Mouse (Mus musculus) C2C12 (cell line): ENCODE results near the gene Prdm10. TPM values are rescaled to one million over a fixed set of nuclear protein-coding genes. Genes with fewer than 3 reads are reported as not detected.

Experiments used
- H3K27me3 ChIP-seq: one replicate; pipeline ENCODE4 v1.6.1; 2011; ENCODE audit not compliant: control insufficient read depth, insufficient read depth, insufficient read length
- H3K36me3 ChIP-seq: one replicate; pipeline ENCODE4 v1.6.1; 2011; ENCODE audit not compliant: control insufficient read depth, insufficient read depth
- H3K4me3 ChIP-seq: one replicate; pipeline ENCODE4 v1.5.1; 2011; ENCODE audit warnings: mild to moderate bottlenecking, control low read depth; ENCODE audit not compliant: poor library complexity, insufficient read depth, severe bottlenecking
- H3K79me2 ChIP-seq: one replicate; pipeline ENCODE4 v1.6.1; 2011; ENCODE audit not compliant: control insufficient read depth, insufficient read depth
- H3K79me3 ChIP-seq: one replicate; pipeline ENCODE4 v1.6.1; 2011; ENCODE audit warnings: low read depth, control low read depth
- H3ac ChIP-seq: one replicate; pipeline ENCODE3; 2011; ENCODE audit warnings: low read depth; ENCODE audit not compliant: control insufficient read depth, insufficient read length
- CEBPB ChIP-seq: IDR thresholded peaks from one replicate; pipeline ENCODE4 v1.6.1; 2011; ENCODE audit warnings: low read depth, mild to moderate bottlenecking, control low read depth, moderate library complexity
- CTCF ChIP-seq: IDR thresholded peaks from one replicate; pipeline ENCODE4 v1.5.1; 2011; ENCODE audit not compliant: control insufficient read depth, insufficient read depth, insufficient read length
- FOSL1 ChIP-seq: IDR thresholded peaks from one replicate; pipeline ENCODE4 v1.8.0; 2011; ENCODE audit warnings: mild to moderate bottlenecking, low read length; ENCODE audit not compliant: poor library complexity, insufficient read depth, severe bottlenecking
- MAX ChIP-seq: IDR thresholded peaks from one replicate; pipeline ENCODE4 v1.6.1; 2011; ENCODE audit warnings: mild to moderate bottlenecking, control low read depth
- MYOD1 ChIP-seq: IDR thresholded peaks from one replicate; pipeline ENCODE4 v1.6.1; 2011; ENCODE audit warnings: low read depth; ENCODE audit not compliant: control insufficient read depth, insufficient read length
- MYOG ChIP-seq: IDR thresholded peaks from one replicate; pipeline ENCODE4 v1.6.1; 2011; ENCODE audit not compliant: control insufficient read depth, insufficient read length; ENCODE audit errors: extremely low read depth
- USF1 ChIP-seq: IDR thresholded peaks from one replicate; pipeline ENCODE4 v1.6.1; 2011; ENCODE audit warnings: low read depth, mild to moderate bottlenecking, control low read depth, moderate library complexity
- long read RNA-seq, 2 experiments: library from polyadenylated mRNA; unstranded; transcript quantifications; one replicate each; pipeline ENCODE4 v2.0.0; 2019 to 2020
- polyA plus RNA-seq: library from polyadenylated mRNA; unstranded; fragments of >200 nt; fragmentation: generic; extraction: Trizol; gene quantifications from one replicate; pipeline ENCODE4 v1.2.1, GENCODE M21; 2012; ENCODE audit warnings: missing spikeins

The Prdm10 gene
- 2.5 TPM for polyA plus RNA-seq
- long read RNA-seq, experiment 1, partial matches to known transcripts: 0 of 2 reads
- long read RNA-seq, experiment 1, other reads (novel, unspliced or antisense): 2 of 2 reads
- long read RNA-seq, experiment 2, partial matches to known transcripts: 0 of 6 reads
- long read RNA-seq, experiment 2, other reads (novel, unspliced or antisense): 2 of 6 reads

GRCm38 (mm10) chr9:31280366-31281010 lies at the start of gene Prdm10:
Gene Prdm10 (plus strand): TSS chr9:31280538.
- H3ac ChIP-seq: peak within 1 kb of the TSS; percentile 97
- H3K79me2 ChIP-seq: peaks cover 43% of the 10 kb centered on the region

GRCm38 (mm10) chr9:31235030-31235429 lies 45.3 kb upstream of the Prdm10 start:
- no peak for TF ChIP-seq CTCF
- TF ChIP-seq MYOG: no peak
- no peak for TF ChIP-seq MAX
- TF ChIP-seq FOSL1: no peak
- TF ChIP-seq USF1: no peak
- no peak for TF ChIP-seq MYOD1
- Histone ChIP-seq H3ac (no peak overlapping the region), H3K36me3 (no peaks in the 10 kb centered on the region), H3K79me2 (no peaks in the 10 kb centered on the region), H3K27me3 (no peaks in the 10 kb centered on the region), H3K79me3 (no peaks in the 10 kb centered on the region), H3K4me3 (no peak overlapping the region)

More at GRCm38 (mm10) chr9:31280366-31281010, at the start of gene Prdm10:
- peak; percentile 6 for TF ChIP-seq MAX
- TF ChIP-seq USF1: no peak
- H3K4me3 ChIP-seq: peak within 1 kb of the TSS; percentile 59
- H3K36me3 ChIP-seq: no peaks in the 10 kb centered on the region
- no peaks in the 10 kb centered on the region for H3K27me3 ChIP-seq
- peaks cover 16% of the 10 kb centered on the region for H3K79me3 ChIP-seq

- H3K79me2 ChIP-seq: no peaks in the 10 kb centered on the region
- no peaks in the 10 kb centered on the region for H3K79me3 ChIP-seq
- H3K27me3 ChIP-seq: no peaks in the 10 kb centered on the region
- no peak overlapping the region for H3K4me3 ChIP-seq
- TF ChIP-seq MYOG: no peak
- TF ChIP-seq MAX: no peak
- no peak for TF ChIP-seq USF1
- no peak for TF ChIP-seq FOSL1
- no peak for TF ChIP-seq CTCF
- TF ChIP-seq CEBPB: no peak
- H3ac ChIP-seq: no peak overlapping the region
- H3K36me3 ChIP-seq: no peaks in the 10 kb centered on the region
These were observed 44.8 kb upstream of the Prdm10 start for GRCm38 (mm10) chr9:31235489-31235888.

- TF ChIP-seq MYOG (no peak), FOSL1 (no peak), CEBPB (no peak), MAX (no peak), USF1 (no peak), CTCF (no peak), MYOD1 (no peak)
- H3K36me3 ChIP-seq: no peaks in the 10 kb centered on the region
- H3K79me3 ChIP-seq: no peaks in the 10 kb centered on the region
- H3ac ChIP-seq: no peak overlapping the region
- H3K4me3 ChIP-seq: no peak overlapping the region
- H3K27me3 ChIP-seq: no peaks in the 10 kb centered on the region
- no peaks in the 10 kb centered on the region for H3K79me2 ChIP-seq
These were observed 44.3 kb upstream of the Prdm10 start for GRCm38 (mm10) chr9:31236079-31236478.

- Histone ChIP-seq H3K36me3 (no peaks in the 10 kb centered on the region), H3K4me3 (no peak overlapping the region), H3K27me3 (no peaks in the 10 kb centered on the region), H3K79me3 (no peaks in the 10 kb centered on the region), H3K79me2 (no peaks in the 10 kb centered on the region), H3ac (no peak overlapping the region)
- no peak for TF ChIP-seq MAX
- TF ChIP-seq MYOG: no peak
- TF ChIP-seq USF1: no peak
- TF ChIP-seq FOSL1: no peak
- no peak for TF ChIP-seq MYOD1
These were observed 41.8 kb upstream of the Prdm10 start for GRCm38 (mm10) chr9:31238526-31238925.

GRCm38 (mm10) chr9:31239551-31239950 lies 40.8 kb upstream of the Prdm10 start:
- H3K27me3 ChIP-seq: no peaks in the 10 kb centered on the region
- no peaks in the 10 kb centered on the region for H3K79me2 ChIP-seq
- H3K79me3 ChIP-seq: no peaks in the 10 kb centered on the region
- H3K36me3 ChIP-seq: no peaks in the 10 kb centered on the region
- no peak overlapping the region for H3ac ChIP-seq
- H3K4me3 ChIP-seq: no peak overlapping the region
- no peak for TF ChIP-seq MYOG
- no peak for TF ChIP-seq MAX
- TF ChIP-seq CTCF: no peak
- no peak for TF ChIP-seq FOSL1
- TF ChIP-seq CEBPB: no peak
- no peak for TF ChIP-seq USF1
- no peak for TF ChIP-seq MYOD1
